Comparison of ENCODE assay signal across 8 mouse cellular contexts in the genomic region with DNA sequence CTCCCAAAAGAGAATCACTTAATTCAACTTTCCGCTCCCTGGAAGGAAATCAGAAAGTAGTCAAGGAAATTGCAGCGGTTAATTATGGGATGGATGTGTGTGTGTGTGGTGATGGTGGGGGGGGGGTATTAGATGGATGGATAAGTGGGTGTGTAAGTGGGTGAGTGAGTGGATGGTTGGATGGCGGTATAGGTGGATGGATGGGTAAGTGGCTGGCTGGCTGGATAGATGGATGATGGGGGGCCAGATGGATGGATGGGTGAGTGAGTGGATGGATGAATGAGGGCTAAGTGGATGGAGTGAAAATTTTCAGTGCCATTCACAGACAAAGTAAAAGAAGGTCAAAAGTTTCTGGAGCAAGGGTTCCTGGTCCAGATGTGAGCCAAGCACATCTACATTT. TPM values are rescaled to one million over a fixed set of nuclear protein-coding genes. Genes with fewer than 3 reads are reported as not detected.
DNase-seq lines count a peak whose midpoint lies in the region; ATAC-seq and TF ChIP-seq lines count a peak whose summit lies in the region.

No protein-coding gene starts in this region.

- WGBS in forebrain, embryonic 16.5 days, result 34% methylated on average over 3 of the region's 3 CpGs
- 38% methylated on average over 3 of the region's 3 CpGs for WGBS in liver, embryonic 13.5 days (ENCODE audit: insufficient replicate concordance)

- H3K4me1 ChIP-seq in forebrain, embryonic 16.5 days (replicated peaks; ENCODE audit: control insufficient read depth, insufficient read depth, low read length), result peaks cover 23% of the 10 kb centered on the region
- H3K4me1 ChIP-seq in liver, embryonic 13.5 days (replicated peaks), result peaks cover 64% of the 10 kb centered on the region

- H3K36me3 ChIP-seq in C2C12 (ENCODE audit: control insufficient read depth, insufficient read depth), result no peaks in the 10 kb centered on the region
- no peaks in the 10 kb centered on the region for H3K36me3 ChIP-seq in forebrain, embryonic 16.5 days (ENCODE audit: control insufficient read depth, insufficient read depth)
- H3K36me3 ChIP-seq in liver, embryonic 13.5 days, result no peaks in the 10 kb centered on the region

- H3K4me3 ChIP-seq in gastrocnemius, adult 2 months, result peak overlapping the region; percentile 95
- peak overlapping the region; percentile 48 for H3K4me3 ChIP-seq in C2C12 (ENCODE audit: insufficient read depth, poor library complexity, severe bottlenecking)
- peak overlapping the region; percentile 51 for H3K4me3 ChIP-seq in forebrain, embryonic 16.5 days (replicated peaks; ENCODE audit: low read length)
- H3K4me3 ChIP-seq in liver, embryonic 13.5 days (replicated peaks), result peak overlapping the region; percentile 69

- DNase-seq in gastrocnemius, adult 2 months, result no peak
- DNase-seq in gastrocnemius, postnatal 25 days, result no peak
- no peak for DNase-seq in liver, embryonic 13.5 days
- no peak for DNase-seq in adrenal gland, postnatal 14 days
- DNase-seq in thymus, postnatal 10 days (ENCODE audit: low spot score in 2 of 2), result no peak
- no peak for DNase-seq in ovary, postnatal 10 days (ENCODE audit: low spot score)

- H3K9ac ChIP-seq in forebrain, embryonic 16.5 days (replicated peaks; ENCODE audit: low read depth, low read length), result peak overlapping the region; percentile 58; the same call in 1 of the 2 replicates
- H3K9ac ChIP-seq in liver, embryonic 13.5 days, result peak overlapping the region; percentile 73; the same call in 1 of the 2 replicates

- peak overlapping the region; percentile 97 for H3K4me2 ChIP-seq in forebrain, embryonic 16.5 days (ENCODE audit: low read length)
- H3K4me2 ChIP-seq in liver, embryonic 13.5 days, result peak overlapping the region; percentile 92

- TF ChIP-seq CTCF in gastrocnemius, adult 2 months (IDR thresholded peaks at IDR 0.05), result no peak
- TF ChIP-seq CTCF in C2C12 (IDR thresholded peaks at IDR 0.05; ENCODE audit: control insufficient read depth, insufficient read depth, insufficient read length), result no peak

- H3ac ChIP-seq in C2C12 (ENCODE audit: control insufficient read depth, insufficient read length, low read depth), result no peak overlapping the region

- intact Hi-C loops in gastrocnemius, adult 2 months (cut with DNase I), result no loop called here

- peaks cover 10% of the 10 kb centered on the region for H3K79me3 ChIP-seq in C2C12 (ENCODE audit: low read depth)

- ATAC-seq in forebrain, embryonic 16.5 days, result no peak
- ATAC-seq in liver, embryonic 13.5 days (ENCODE audit: low read depth), result no peak

- peak overlapping the region; percentile 98 for H3K27ac ChIP-seq in gastrocnemius, adult 2 months
- H3K27ac ChIP-seq in forebrain, embryonic 16.5 days (ENCODE audit: low read length), result no peak overlapping the region
- no peak overlapping the region for H3K27ac ChIP-seq in liver, embryonic 13.5 days

- no peaks in the 10 kb centered on the region for H3K27me3 ChIP-seq in C2C12 (ENCODE audit: control insufficient read depth, insufficient read depth, insufficient read length)
- H3K27me3 ChIP-seq in forebrain, embryonic 16.5 days (replicated peaks; ENCODE audit: control insufficient read depth, insufficient read depth, low read length), result no peaks in the 10 kb centered on the region
- peaks cover 8% of the 10 kb centered on the region for H3K27me3 ChIP-seq in liver, embryonic 13.5 days

- H3K79me2 ChIP-seq in C2C12 (ENCODE audit: control insufficient read depth, insufficient read depth), result peaks cover 29% of the 10 kb centered on the region

- no peaks in the 10 kb centered on the region for H3K9me3 ChIP-seq in forebrain, embryonic 16.5 days (ENCODE audit: control insufficient read depth, low read length)
- no peaks in the 10 kb centered on the region for H3K9me3 ChIP-seq in liver, embryonic 13.5 days (replicated peaks)

TF ChIP-seq in C2C12, 6 proteins besides CTCF, POLR2A, EP300 and RAD21:
- no peak for TF ChIP-seq FOSL1 (IDR thresholded peaks at IDR 0.05; ENCODE audit: insufficient read depth, low read length, poor library complexity, severe bottlenecking)
- TF ChIP-seq CEBPB (IDR thresholded peaks at IDR 0.05; ENCODE audit: low read depth), result no peak
- no peak for TF ChIP-seq USF1 (IDR thresholded peaks at IDR 0.05; ENCODE audit: low read depth)
- no peak for TF ChIP-seq MYOD1 (IDR thresholded peaks at IDR 0.05; ENCODE audit: control insufficient read depth, insufficient read length, low read depth)
- no peak for TF ChIP-seq MAX (IDR thresholded peaks at IDR 0.05)
- TF ChIP-seq MYOG (IDR thresholded peaks at IDR 0.05; ENCODE audit: control insufficient read depth, extremely low read depth, insufficient read length), result no peak

RNA-seq across cellular contexts. Expression of a gene that starts 0.5 kb away (rescaled TPM):
- total RNA-seq in gastrocnemius, adult 2 months (2021), result 10 to 100 TPM; 17.1 to 25.9 TPM
- total RNA-seq in gastrocnemius, postnatal 25 days (2021), result 10 to 100 TPM; 25.2 to 28.9 TPM
- polyA plus RNA-seq in C2C12 (2012; fragmentation: generic; extraction: Trizol), result 49.2 TPM
- polyA plus RNA-seq in forebrain, embryonic 16.5 days (2015; fragmentation: Nextera tagmentation; extraction: Ambion mirVana), result 16.3 and 18.1 TPM in 2 replicates
- polyA plus RNA-seq in liver, embryonic 13.5 days (2015; fragmentation: Nextera tagmentation; extraction: Ambion mirVana), result 24.9 and 28.3 TPM in 2 replicates
- 43.7 and 44.2 TPM in 2 replicates for total RNA-seq in adrenal gland, postnatal 14 days (2021)

RNA-seq across cellular contexts. Expression of a gene that starts 3.7 kb away (rescaled TPM):
- 10 to 100 TPM; 17.0 to 21.5 TPM for total RNA-seq in gastrocnemius, adult 2 months (2021)
- total RNA-seq in gastrocnemius, postnatal 25 days (2021), result 10 to 100 TPM; 19.1 to 20.0 TPM
- 46.5 TPM for polyA plus RNA-seq in C2C12 (2012; fragmentation: generic; extraction: Trizol)
- polyA plus RNA-seq in forebrain, embryonic 16.5 days (2015; fragmentation: Nextera tagmentation; extraction: Ambion mirVana), result 10.0 and 11.2 TPM in 2 replicates
- polyA plus RNA-seq in liver, embryonic 13.5 days (2015; fragmentation: Nextera tagmentation; extraction: Ambion mirVana), result 6.8 and 7.1 TPM in 2 replicates
- total RNA-seq in adrenal gland, postnatal 14 days (2021), result 43.4 and 44.0 TPM in 2 replicates

RNA-seq across cellular contexts. Expression of a gene that starts 32.5 kb away (rescaled TPM):
- total RNA-seq in gastrocnemius, adult 2 months (2021), result 100 to 1,000 TPM; 416 to 452 TPM
- total RNA-seq in gastrocnemius, postnatal 25 days (2021), result 100 to 1,000 TPM; 346 to 413 TPM
- 46.7 TPM for polyA plus RNA-seq in C2C12 (2012; fragmentation: generic; extraction: Trizol)
- polyA plus RNA-seq in forebrain, embryonic 16.5 days (2015; fragmentation: Nextera tagmentation; extraction: Ambion mirVana), result 82.4 and 90.7 TPM in 2 replicates
- polyA plus RNA-seq in liver, embryonic 13.5 days (2015; fragmentation: Nextera tagmentation; extraction: Ambion mirVana), result 17.7 and 21.0 TPM in 2 replicates
- total RNA-seq in adrenal gland, postnatal 14 days (2021), result 191 and 207 TPM in 2 replicates

RNA-seq across cellular contexts. Expression of a gene that starts 48.6 kb away (rescaled TPM):
- total RNA-seq in gastrocnemius, adult 2 months (2021), result not detected
- not detected for total RNA-seq in gastrocnemius, postnatal 25 days (2021)
- 1.2 TPM for polyA plus RNA-seq in C2C12 (2012; fragmentation: generic; extraction: Trizol)
- not detected in 2 replicates for polyA plus RNA-seq in forebrain, embryonic 16.5 days (2015; fragmentation: Nextera tagmentation; extraction: Ambion mirVana)
- polyA plus RNA-seq in liver, embryonic 13.5 days (2015; fragmentation: Nextera tagmentation; extraction: Ambion mirVana), result 0.38 TPM in 1 of 2 replicates, not detected in the other
- not detected in 2 replicates for total RNA-seq in adrenal gland, postnatal 14 days (2021)
